Comparison of ENCODE assay signal across 29 mouse cellular contexts in the genomic region with DNA sequence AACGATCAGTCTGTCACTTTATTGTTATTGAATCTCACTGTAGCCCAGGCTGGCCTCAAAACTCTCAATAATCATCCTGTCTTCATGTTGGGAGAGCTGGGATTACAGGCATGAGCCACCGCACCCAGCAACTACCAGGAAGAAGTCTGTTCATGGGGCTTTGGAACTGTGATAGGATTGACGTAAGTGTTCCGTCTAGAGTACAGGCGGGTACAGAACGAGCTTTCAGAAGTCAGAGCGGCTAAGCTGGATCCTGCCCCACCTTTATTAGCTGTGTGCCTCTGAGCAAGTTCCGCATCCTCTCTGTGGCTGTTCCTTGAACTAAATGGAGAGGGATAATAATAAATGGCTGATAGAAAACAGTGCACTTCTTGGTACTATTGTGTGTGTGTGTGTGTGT.
DNase-seq lines count a peak whose midpoint lies in the region; ATAC-seq and TF ChIP-seq lines count a peak whose summit lies in the region.
"Had no signal": no experiment of that assay in that cellular context is flagged by ENCODE, and none has a peak within 500 bp of the region (broad histone marks: within the 10 kb centered on the region; RNA-seq: fewer than 3 reads in every experiment).

No protein-coding gene starts in this region.

- peak overlapping the region; percentile 28; the same call in 1 of the 2 replicates for H3K27ac ChIP-seq in intestine, postnatal 0 days (ENCODE audit: low read depth, low read length)
- H3K27ac ChIP-seq in intestine, embryonic 15.5 days: no peak overlapping the region
- H3K27ac ChIP-seq in lung, postnatal 0 days (ENCODE audit: low read length): no peak overlapping the region
- H3K27ac ChIP-seq in midbrain, embryonic 11.5 days (ENCODE audit: low read depth, low read length): no peak overlapping the region
- no peak overlapping the region for H3K27ac ChIP-seq in midbrain, embryonic 10.5 days (replicated peaks)
- peak overlapping the region; percentile 43; the same call in 1 of the 2 replicates for H3K27ac ChIP-seq in stomach, embryonic 16.5 days (ENCODE audit: low read length)
- H3K27ac ChIP-seq: embryonic facial prominence, embryonic 10.5 days; embryonic facial prominence, embryonic 13.5 days; forebrain, embryonic 12.5 days; forebrain, embryonic 15.5 days; hindbrain, embryonic 10.5 days; hindbrain, embryonic 13.5 days had no signal

- 47% methylated on average over 8 of the region's 8 CpGs for WGBS in intestine, postnatal 0 days
- 81% methylated on average over 8 of the region's 8 CpGs for WGBS in intestine, embryonic 15.5 days
- WGBS in lung, postnatal 0 days: 58% methylated on average over 8 of the region's 8 CpGs
- 94% methylated on average over 8 of the region's 8 CpGs for WGBS in midbrain, embryonic 11.5 days
- 93% methylated on average over 8 of the region's 8 CpGs for WGBS in midbrain, embryonic 10.5 days
- 76% methylated on average over 8 of the region's 8 CpGs for WGBS in stomach, embryonic 16.5 days

- H3K4me2 ChIP-seq in intestine, postnatal 0 days (replicated peaks; ENCODE audit: low read depth): no peak overlapping the region; the same call in 1 of the 2 replicates
- no peak overlapping the region for H3K4me2 ChIP-seq in intestine, embryonic 15.5 days (replicated peaks)
- H3K4me2 ChIP-seq in lung, postnatal 0 days (replicated peaks; ENCODE audit: low read depth, low read length): no peak overlapping the region
- H3K4me2 ChIP-seq in midbrain, embryonic 11.5 days: no peak overlapping the region
- H3K4me2 ChIP-seq in stomach, embryonic 16.5 days (ENCODE audit: low read depth, low read length): no peak overlapping the region
- H3K4me2 ChIP-seq: embryonic facial prominence, embryonic 13.5 days; forebrain, embryonic 12.5 days; forebrain, embryonic 15.5 days; heart, embryonic 11.5 days; hindbrain, embryonic 13.5 days had no signal

- peak; percentile 57 for DNase-seq in lung, postnatal 0 days (ENCODE audit: low spot score)
- no peak for DNase-seq in lung, postnatal 10 days
- DNase-seq in midbrain, embryonic 11.5 days (ENCODE audit: low spot score, missing footprints): peak; percentile 75
- DNase-seq in midbrain, embryonic 10.5 days (ENCODE audit: low spot score): no peak
- DNase-seq: adrenal gland, postnatal 25 days; B cell, adult 2 months; cerebellum, adult 11-12 months; cerebellum, adult 8-10 months; cerebellum, postnatal 10 days; cerebellum, postnatal 36 days; embryo, embryonic 11 days; gastrocnemius, postnatal 10 days; gastrocnemius, postnatal 36 days; heart, postnatal 36 days had no signal

- 0 out of 2 replicates have a peak, but pooled peaks cover 8% of the 10 kb centered on the region for H3K4me1 ChIP-seq in intestine, postnatal 0 days (replicated peaks; ENCODE audit: control insufficient read depth, insufficient read depth, low read length)
- 0 out of 2 replicates have a peak, but pooled peaks cover 10% of the 10 kb centered on the region for H3K4me1 ChIP-seq in intestine, embryonic 15.5 days (replicated peaks)
- H3K4me1 ChIP-seq in lung, postnatal 0 days (ENCODE audit: insufficient read depth, low read depth, low read length): peaks cover 4% of the 10 kb centered on the region; the same call in 1 of the 2 replicates
- H3K4me1 ChIP-seq in midbrain, embryonic 11.5 days (ENCODE audit: control insufficient read depth, insufficient read depth, low read length): no peaks in the 10 kb centered on the region
- H3K4me1 ChIP-seq in midbrain, embryonic 10.5 days: no peaks in the 10 kb centered on the region
- H3K4me1 ChIP-seq in stomach, embryonic 16.5 days (ENCODE audit: control insufficient read depth, insufficient read depth, low read length): peaks cover 5% of the 10 kb centered on the region; the same call in 1 of the 2 replicates
- H3K4me1 ChIP-seq: embryonic facial prominence, embryonic 10.5 days; embryonic facial prominence, embryonic 13.5 days; forebrain, embryonic 12.5 days; forebrain, embryonic 15.5 days; hindbrain, embryonic 13.5 days had no signal

- no peaks in the 10 kb centered on the region for H3K36me3 ChIP-seq in intestine, postnatal 0 days (ENCODE audit: control insufficient read depth, insufficient read depth)
- H3K36me3 ChIP-seq in intestine, embryonic 15.5 days: no peaks in the 10 kb centered on the region
- H3K36me3 ChIP-seq in lung, postnatal 0 days (ENCODE audit: insufficient read depth, low read length): no peaks in the 10 kb centered on the region
- no peaks in the 10 kb centered on the region for H3K36me3 ChIP-seq in midbrain, embryonic 11.5 days (ENCODE audit: control insufficient read depth, insufficient read depth, low read length)
- H3K36me3 ChIP-seq in midbrain, embryonic 10.5 days: no peaks in the 10 kb centered on the region
- no peaks in the 10 kb centered on the region for H3K36me3 ChIP-seq in stomach, embryonic 16.5 days (ENCODE audit: control insufficient read depth, insufficient read depth, low read length)
- H3K36me3 ChIP-seq: embryonic facial prominence, embryonic 10.5 days; embryonic facial prominence, embryonic 13.5 days; forebrain, embryonic 12.5 days; forebrain, embryonic 15.5 days; G1E; hindbrain, embryonic 10.5 days; hindbrain, embryonic 13.5 days had no signal

- no peaks in the 10 kb centered on the region for H3K27me3 ChIP-seq in intestine, postnatal 0 days (replicated peaks; ENCODE audit: control insufficient read depth, insufficient read depth, low read length)
- no peaks in the 10 kb centered on the region for H3K27me3 ChIP-seq in intestine, embryonic 15.5 days (replicated peaks)
- H3K27me3 ChIP-seq in lung, postnatal 0 days (replicated peaks; ENCODE audit: insufficient read depth, low read length): no peaks in the 10 kb centered on the region
- H3K27me3 ChIP-seq in midbrain, embryonic 11.5 days (ENCODE audit: control insufficient read depth, insufficient read depth, low read length): no peaks in the 10 kb centered on the region
- H3K27me3 ChIP-seq in midbrain, embryonic 10.5 days (ENCODE audit: low read depth, poor library complexity, severe bottlenecking): no peaks in the 10 kb centered on the region
- H3K27me3 ChIP-seq in stomach, embryonic 16.5 days (ENCODE audit: control insufficient read depth, insufficient read depth, low read length): no peaks in the 10 kb centered on the region
- H3K27me3 ChIP-seq: embryonic facial prominence, embryonic 13.5 days; forebrain, embryonic 12.5 days; forebrain, embryonic 15.5 days; hindbrain, embryonic 13.5 days; Patski had no signal

- no peak for TF ChIP-seq EP300 in lung, postnatal 0 days (IDR thresholded peaks at IDR 0.05)

- H3K9ac ChIP-seq in intestine, postnatal 0 days (ENCODE audit: low read depth, low read length): no peak overlapping the region
- no peak overlapping the region for H3K9ac ChIP-seq in intestine, embryonic 15.5 days
- no peak overlapping the region for H3K9ac ChIP-seq in lung, postnatal 0 days (replicated peaks; ENCODE audit: low read depth)
- no peak overlapping the region for H3K9ac ChIP-seq in midbrain, embryonic 11.5 days (ENCODE audit: low read length)
- H3K9ac ChIP-seq in stomach, embryonic 16.5 days (ENCODE audit: low read length): no peak overlapping the region
- H3K9ac ChIP-seq: embryonic facial prominence, embryonic 13.5 days; forebrain, embryonic 12.5 days; forebrain, embryonic 15.5 days; hindbrain, embryonic 13.5 days had no signal

- no peak for TF ChIP-seq CTCF in intestine, postnatal 0 days (IDR thresholded peaks at IDR 0.05; ENCODE audit: low read depth)
- TF ChIP-seq CTCF in lung, postnatal 0 days (IDR thresholded peaks at IDR 0.05): no peak

- ATAC-seq in intestine, postnatal 0 days: peak; percentile 10; the same call in 1 of the 2 replicates
- no peak for ATAC-seq in intestine, embryonic 15.5 days
- no peak for ATAC-seq in lung, postnatal 0 days
- ATAC-seq in midbrain, embryonic 11.5 days (ENCODE audit: low FRiP score): no peak
- peak; percentile 63; the same call in 1 of the 2 replicates for ATAC-seq in stomach, embryonic 16.5 days (ENCODE audit: insufficient read depth, low FRiP score)
- ATAC-seq in frontal cortex, adult (ENCODE audit: low TSS enrichment): no peak
- ATAC-seq: forebrain, embryonic 15.5 days; hindbrain, embryonic 16.5 days; Patski had no signal

- no peaks in the 10 kb centered on the region for H3K9me3 ChIP-seq in intestine, postnatal 0 days (ENCODE audit: control insufficient read depth)
- H3K9me3 ChIP-seq in intestine, embryonic 15.5 days: no peaks in the 10 kb centered on the region
- no peaks in the 10 kb centered on the region for H3K9me3 ChIP-seq in lung, postnatal 0 days (ENCODE audit: low read length)
- no peaks in the 10 kb centered on the region for H3K9me3 ChIP-seq in midbrain, embryonic 11.5 days (ENCODE audit: control insufficient read depth, low read length)
- no peaks in the 10 kb centered on the region for H3K9me3 ChIP-seq in midbrain, embryonic 10.5 days (replicated peaks)
- H3K9me3 ChIP-seq in stomach, embryonic 16.5 days (replicated peaks; ENCODE audit: control insufficient read depth, low read length): no peaks in the 10 kb centered on the region
- H3K9me3 ChIP-seq: embryonic facial prominence, embryonic 10.5 days; embryonic facial prominence, embryonic 13.5 days; forebrain, embryonic 12.5 days; forebrain, embryonic 15.5 days; G1E; hindbrain, embryonic 10.5 days; hindbrain, embryonic 13.5 days had no signal

- H3K4me3 ChIP-seq in intestine, postnatal 0 days (ENCODE audit: low read depth, low read length): no peak overlapping the region
- H3K4me3 ChIP-seq in intestine, embryonic 15.5 days (replicated peaks): no peak overlapping the region
- H3K4me3 ChIP-seq in lung, postnatal 0 days (ENCODE audit: low read depth, low read length): no peak overlapping the region
- H3K4me3 ChIP-seq in midbrain, embryonic 11.5 days (ENCODE audit: low read depth, low read length): no peak overlapping the region
- no peak overlapping the region for H3K4me3 ChIP-seq in midbrain, embryonic 10.5 days
- no peak overlapping the region for H3K4me3 ChIP-seq in stomach, embryonic 16.5 days (replicated peaks; ENCODE audit: low read length)
- H3K4me3 ChIP-seq: embryonic facial prominence, embryonic 10.5 days; embryonic facial prominence, embryonic 13.5 days; erythroblast, embryonic 14.5 days; forebrain, embryonic 12.5 days; forebrain, embryonic 15.5 days; hindbrain, embryonic 10.5 days; hindbrain, embryonic 13.5 days had no signal

Comparison
In these comparisons a context has a peak if more than half of its experiments do, and no peak if none do; other contexts are left out.
1. ATAC-seq: peak in intestine, postnatal 0 days (single experiment) and stomach, embryonic 16.5 days (single experiment); none in intestine, embryonic 15.5 days (single experiment), lung, postnatal 0 days (single experiment), midbrain, embryonic 11.5 days (single experiment) and frontal cortex, adult (single experiment).
2. H3K27ac ChIP-seq: peak in intestine, postnatal 0 days (single experiment) and stomach, embryonic 16.5 days (single experiment); none in intestine, embryonic 15.5 days (single experiment), lung, postnatal 0 days (single experiment), midbrain, embryonic 11.5 days (single experiment) and midbrain, embryonic 10.5 days (single experiment).
3. DNase-seq: peak in lung, postnatal 0 days (single experiment) and midbrain, embryonic 11.5 days (single experiment); none in lung, postnatal 10 days (single experiment) and midbrain, embryonic 10.5 days (single experiment).